Mouse (Mus musculus) liver, postnatal 0 days (tissue): ENCODE results near the gene Klhl3.

Experiments used
- CTCF ChIP-seq: sonication (generic); IDR thresholded peaks from 2 replicates; pipeline ENCODE4 v1.5.1; 2016; ENCODE audit warnings: antibody characterized with exemption, low read depth
- EP300 ChIP-seq: IDR thresholded peaks from 2 replicates; pipeline ENCODE4 v1.6.1; 2016; ENCODE audit warnings: antibody characterized with exemption, low read depth, mild to moderate bottlenecking

DNA sequence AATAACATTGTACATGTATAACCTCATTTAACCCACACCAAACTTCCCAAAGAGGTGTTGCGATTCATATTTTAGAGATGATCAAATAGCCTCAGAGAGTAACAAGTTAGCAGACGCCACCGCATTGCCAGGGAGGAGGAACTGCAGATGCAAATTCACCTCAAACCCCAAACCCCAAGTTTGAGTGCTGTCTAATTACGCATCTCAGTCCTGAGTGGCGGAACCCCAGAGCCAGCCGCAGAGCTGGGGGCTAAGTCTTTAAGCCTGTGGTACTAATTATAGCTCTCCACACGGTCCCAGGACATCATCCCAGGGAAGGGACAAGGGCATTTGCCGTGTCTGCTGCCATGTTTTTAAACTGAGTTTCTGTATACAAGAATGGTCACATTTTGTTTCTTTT, 75.9 kb downstream of the Klhl3 start:
- no peak for TF ChIP-seq CTCF
- TF ChIP-seq EP300 = no peak
